ENCODE assay signal across 11 mouse cellular contexts in the genomic region with DNA sequence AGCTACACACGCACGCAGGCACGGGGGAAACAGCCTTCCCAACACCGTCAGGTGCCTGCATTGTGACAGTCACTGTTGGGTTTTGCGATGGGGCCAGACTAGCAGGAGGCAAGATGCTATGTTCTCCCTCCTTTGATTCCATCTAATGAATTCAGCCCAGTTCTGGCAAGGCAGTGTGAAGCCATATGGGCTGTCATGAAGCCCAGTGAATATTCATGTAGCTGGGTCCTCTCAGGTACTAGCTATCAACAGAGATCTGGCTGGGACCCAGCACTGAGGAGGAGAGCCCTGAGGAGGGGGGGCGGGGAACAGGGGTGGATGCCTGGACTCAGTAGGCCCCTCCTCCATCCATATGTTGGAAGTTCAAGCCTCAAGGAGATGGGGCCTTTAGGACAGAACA.
DNase-seq lines count a peak whose midpoint lies in the region; ATAC-seq lines count a peak whose summit lies in the region.
"Had no signal": no experiment of that assay in that cellular context is flagged by ENCODE, and none has a peak within 500 bp of the region (broad histone marks: within the 10 kb centered on the region; RNA-seq: fewer than 3 reads in every experiment).

No protein-coding gene starts in this region.

- no peaks in the 10 kb centered on the region for H3K27me3 ChIP-seq in hindbrain, embryonic 14.5 days (ENCODE audit: control insufficient read depth, insufficient read depth, low read length)
- H3K27me3 ChIP-seq in hindbrain, embryonic 12.5 days = no peaks in the 10 kb centered on the region
- H3K27me3 ChIP-seq in liver, embryonic 11.5 days (replicated peaks; ENCODE audit: control insufficient read depth, insufficient read depth, low read length) = no peaks in the 10 kb centered on the region
- H3K27me3 ChIP-seq: lung, embryonic 15.5 days had no signal

- H3K36me3 ChIP-seq in hindbrain, embryonic 14.5 days (replicated peaks; ENCODE audit: control insufficient read depth, insufficient read depth) = no peaks in the 10 kb centered on the region
- no peaks in the 10 kb centered on the region for H3K36me3 ChIP-seq in hindbrain, embryonic 12.5 days
- H3K36me3 ChIP-seq in liver, embryonic 11.5 days (ENCODE audit: control insufficient read depth, insufficient read depth, low read length) = no peaks in the 10 kb centered on the region
- H3K36me3 ChIP-seq: lung, embryonic 15.5 days had no signal

- no peak overlapping the region for H3K9ac ChIP-seq in hindbrain, embryonic 14.5 days
- no peak overlapping the region for H3K9ac ChIP-seq in hindbrain, embryonic 12.5 days
- no peak overlapping the region for H3K9ac ChIP-seq in liver, embryonic 11.5 days (ENCODE audit: low read depth, low read length)
- H3K9ac ChIP-seq: lung, embryonic 15.5 days had no signal

- H3K4me2 ChIP-seq in hindbrain, embryonic 14.5 days (replicated peaks) = no peak overlapping the region
- H3K4me2 ChIP-seq in hindbrain, embryonic 12.5 days (replicated peaks) = no peak overlapping the region
- H3K4me2 ChIP-seq in liver, embryonic 11.5 days = no peak overlapping the region
- H3K4me2 ChIP-seq: lung, embryonic 15.5 days had no signal

- ATAC-seq in hindbrain, embryonic 14.5 days (ENCODE audit: low FRiP score) = 0 out of 2 replicates have a peak, but pooled peaks have one; percentile 40
- ATAC-seq in hindbrain, embryonic 12.5 days (ENCODE audit: low FRiP score) = no peak
- no peak for ATAC-seq in liver, embryonic 11.5 days (replicated peaks; ENCODE audit: low FRiP score)

- H3K9me3 ChIP-seq in hindbrain, embryonic 14.5 days (ENCODE audit: control insufficient read depth, low read length) = no peaks in the 10 kb centered on the region
- peaks cover 7% of the 10 kb centered on the region; the same call in 1 of the 2 replicates for H3K9me3 ChIP-seq in hindbrain, embryonic 12.5 days (replicated peaks)
- peaks cover 2% of the 10 kb centered on the region; the same call in 1 of the 2 replicates for H3K9me3 ChIP-seq in liver, embryonic 11.5 days (ENCODE audit: control insufficient read depth, low read length)
- H3K9me3 ChIP-seq: lung, embryonic 15.5 days had no signal

- no peaks in the 10 kb centered on the region for H3K4me1 ChIP-seq in hindbrain, embryonic 14.5 days (replicated peaks; ENCODE audit: control insufficient read depth, insufficient read depth, low read length)
- no peaks in the 10 kb centered on the region for H3K4me1 ChIP-seq in hindbrain, embryonic 12.5 days
- H3K4me1 ChIP-seq in liver, embryonic 11.5 days (replicated peaks; ENCODE audit: control insufficient read depth, insufficient read depth, low read length) = no peaks in the 10 kb centered on the region
- H3K4me1 ChIP-seq: lung, embryonic 15.5 days had no signal

- H3K27ac ChIP-seq in hindbrain, embryonic 14.5 days = no peak overlapping the region
- no peak overlapping the region for H3K27ac ChIP-seq in hindbrain, embryonic 12.5 days
- H3K27ac ChIP-seq in liver, embryonic 11.5 days (ENCODE audit: low read depth, low read length) = no peak overlapping the region
- H3K27ac ChIP-seq: lung, embryonic 15.5 days had no signal

- no peak overlapping the region for H3K4me3 ChIP-seq in hindbrain, embryonic 14.5 days (replicated peaks; ENCODE audit: low read length)
- H3K4me3 ChIP-seq in hindbrain, embryonic 12.5 days = no peak overlapping the region
- no peak overlapping the region for H3K4me3 ChIP-seq in liver, embryonic 11.5 days (ENCODE audit: low read depth, low read length)
- H3K4me3 ChIP-seq: lung, embryonic 15.5 days had no signal

- WGBS in hindbrain, embryonic 14.5 days = 63% methylated on average over 6 of the region's 6 CpGs
- 74% methylated on average over 6 of the region's 6 CpGs for WGBS in hindbrain, embryonic 12.5 days
- 80% methylated on average over 6 of the region's 6 CpGs for WGBS in liver, embryonic 11.5 days

- peak; percentile 54 for DNase-seq in hindbrain, embryonic 14.5 days (ENCODE audit: low spot score)
- DNase-seq in cerebellum, postnatal 10 days = peak; percentile 99
- DNase-seq in layer of hippocampus, adult 8-10 months (ENCODE audit: low spot score in 2 of 2) = peak; percentile 69 to 72
- peak; percentile 31 to 59 for DNase-seq in right cerebral cortex, adult 2 months (ENCODE audit: low spot score in 2 of 2)
- no peak for DNase-seq in ovary, postnatal 36 days (ENCODE audit: low spot score)
- DNase-seq in thymus, postnatal 0 days (ENCODE audit: low spot score) = no peak
- DNase-seq in liver, embryonic 11.5 days (ENCODE audit: low spot score) = no peak
- DNase-seq: adrenal gland, adult 8-10 months; gastrocnemius, postnatal 14 days had no signal

Comparison
In these comparisons a context has a peak if more than half of its experiments do, and no peak if none do; other contexts are left out.
1. DNase-seq: peak in hindbrain, embryonic 14.5 days (single experiment), cerebellum, postnatal 10 days (2 of 2), layer of hippocampus, adult 8-10 months (2 of 2) and right cerebral cortex, adult 2 months (2 of 2); none in ovary, postnatal 36 days (single experiment), thymus, postnatal 0 days (single experiment) and liver, embryonic 11.5 days (single experiment).